Mouse (Mus musculus) E14TG2a.4 (cell line): Measurements from ENCODE around the gene Card10.

ENCODE experiments used
- CTCF ChIP-seq: conservative IDR thresholded peaks from 2 replicates; pipeline ENCODE4 v1.5.1; 2014; ENCODE audit warnings: low read length
- NANOG ChIP-seq: IDR thresholded peaks from 2 replicates; pipeline ENCODE4 v1.6.1; 2014; ENCODE audit warnings: borderline replicate concordance, low read length, mixed read lengths
- POU5F1 ChIP-seq: IDR thresholded peaks from 2 replicates; pipeline ENCODE4 v1.6.1; 2014; ENCODE audit warnings: low read length, borderline replicate concordance

DNA sequence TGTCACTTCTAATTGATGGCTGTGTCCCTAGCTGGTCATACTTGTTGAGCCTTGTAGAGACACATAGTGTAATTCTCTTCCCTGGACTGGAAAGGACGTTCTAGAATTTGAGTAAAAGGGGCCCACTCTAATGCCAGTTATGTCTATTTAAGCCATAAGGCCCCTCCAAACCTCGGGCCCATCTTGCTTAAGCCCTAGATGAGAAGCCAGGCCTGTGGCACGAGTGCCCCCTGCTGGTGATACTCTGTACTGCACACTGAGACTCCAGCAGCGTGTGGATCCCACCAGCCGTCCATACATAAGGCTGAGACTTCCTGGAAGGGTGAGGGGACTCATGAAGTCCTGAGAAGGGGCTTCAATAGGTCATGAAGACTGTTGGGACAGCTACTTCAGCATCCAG, 58.6 kb downstream of the Card10 start:
- TF ChIP-seq CTCF (peak; percentile 62), NANOG (no peak), POU5F1 (no peak)
